Mouse (Mus musculus) large intestine, adult 2 months (tissue): Measurements from ENCODE around the gene Sh3rf3. TPM values are rescaled to one million over a fixed set of nuclear protein-coding genes. Genes with fewer than 3 reads are reported as not detected.

Experiments
- DNase-seq: peaks from one replicate; pipeline ENCODE4 v3.0.0-alpha.2; 2012; ENCODE audit warnings: low read depth, low spot score
- WGBS: fragments of 180-500 bp; shearing (Covaris S2); methylation state at CpG from one replicate; pipeline ENCODE4 v1.1.7; 2018; 5-methylcytosine and 5-hydroxymethylcytosine counted together
- polyA plus RNA-seq: library from polyadenylated mRNA; depleted of rRNA; stranded (reverse); fragments of >200 nt; gene quantifications from 2 replicates; pipeline ENCODE4 v1.2.3, GENCODE M21; 2012

Gene Sh3rf3
- polyA plus RNA-seq, 1 experiment: 0.32 TPM

DNA sequence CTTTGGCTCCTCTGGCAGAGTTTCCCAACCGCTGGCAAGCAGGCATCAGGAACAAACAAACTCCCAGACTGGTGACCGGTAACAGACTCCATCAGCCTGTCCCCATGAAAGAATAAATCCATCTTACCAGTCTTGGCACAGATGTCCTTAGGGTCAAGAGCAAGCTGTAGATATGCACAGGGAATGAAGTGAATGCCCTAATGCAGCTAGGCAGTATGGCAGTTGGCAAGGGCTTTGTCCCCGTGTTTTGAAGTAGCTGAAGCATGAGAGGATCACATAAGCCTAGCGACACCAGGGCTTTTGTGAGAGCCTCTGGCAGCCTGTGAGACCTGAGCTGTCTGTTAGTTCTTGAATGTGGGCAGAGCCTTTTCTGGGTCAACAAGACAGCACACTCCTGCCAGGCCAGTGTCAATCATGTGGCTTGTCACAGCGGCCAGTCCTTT lies 93.9 kb downstream of the Sh3rf3 start:
- WGBS: 70% methylated on average over 5 of the region's 5 CpGs
- DNase-seq: no peak

- 72% methylated on average over 8 of the region's 8 CpGs for WGBS
- no peak for DNase-seq
Measured at GRCm38 (mm10) chr10:58908451-58908850, 95.3 kb downstream of the Sh3rf3 start.

DNA sequence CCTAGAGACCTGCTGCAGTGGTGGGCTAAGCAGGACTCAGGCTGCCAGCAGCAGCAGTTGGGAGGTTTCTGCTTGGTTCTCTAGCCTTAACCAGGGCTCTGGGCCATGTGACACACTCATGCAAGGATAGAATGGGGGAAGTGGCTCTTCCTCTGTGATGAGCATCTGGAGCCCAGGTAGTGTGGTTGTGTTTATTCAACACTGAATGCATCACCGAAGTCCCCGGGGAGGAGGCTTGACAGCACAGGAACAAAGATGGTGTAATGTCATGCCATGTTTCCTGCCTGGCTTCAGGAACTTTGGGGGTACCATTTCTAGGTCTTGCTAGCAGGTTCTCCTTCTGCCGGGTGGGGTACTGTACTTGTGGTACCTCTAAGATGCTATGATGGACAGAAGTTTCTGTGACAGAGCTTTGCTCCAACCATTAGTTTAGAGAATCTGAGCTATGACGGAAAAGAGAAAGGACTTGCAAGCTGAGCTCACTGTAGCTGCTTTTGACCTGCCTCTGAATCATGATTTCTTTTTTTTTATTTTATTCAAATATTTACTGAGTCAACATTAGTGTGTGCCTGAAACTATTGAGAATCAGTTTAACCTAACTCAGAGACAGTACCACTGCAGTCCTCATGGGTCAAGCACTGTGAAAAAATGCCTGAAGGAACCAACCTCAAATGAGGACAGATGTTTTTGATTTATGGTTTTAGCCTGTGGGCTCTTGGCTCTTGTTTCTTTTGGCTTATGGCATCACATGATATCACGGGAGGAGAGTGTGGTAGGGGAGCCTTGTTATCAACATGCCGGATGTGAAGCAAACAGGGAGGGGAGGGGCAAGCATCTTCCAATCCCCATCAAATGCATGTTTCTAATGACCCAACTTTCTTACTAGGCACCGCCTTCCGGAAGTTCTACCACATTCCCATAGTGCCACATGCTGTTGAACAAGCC lies 102.4 kb downstream of the Sh3rf3 start:
- no peak for DNase-seq
- WGBS: 64% methylated on average over 8 of the region's 8 CpGs

DNA sequence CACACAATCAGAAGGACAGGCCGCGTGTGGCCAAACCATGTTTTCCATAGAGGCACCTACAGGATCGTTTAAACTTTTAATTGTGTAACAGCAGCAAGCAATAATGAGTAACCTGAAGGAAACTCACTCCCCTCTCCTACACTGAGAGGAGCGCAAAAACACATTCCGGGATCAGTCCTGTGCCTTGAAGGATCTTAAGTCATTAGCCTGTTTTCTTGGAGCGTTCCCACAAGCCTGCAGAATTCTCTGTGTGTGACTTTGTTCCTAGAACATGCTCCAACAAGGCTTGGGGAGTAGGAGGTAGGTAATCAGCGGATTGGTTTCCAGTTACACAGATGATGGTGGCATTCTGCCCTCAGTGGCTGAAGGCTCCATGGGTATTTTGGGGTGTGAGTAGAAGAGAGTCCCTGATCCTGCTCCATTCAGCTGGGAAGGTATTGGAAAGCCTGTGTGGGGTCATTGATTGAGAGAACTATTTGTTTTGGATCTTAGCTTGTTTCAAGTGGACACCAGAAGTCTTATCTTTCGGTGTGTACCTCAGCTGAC lies 108.6 kb downstream of the Sh3rf3 start:
- DNase-seq: no peak
- WGBS: 89% methylated on average over 8 of the region's 8 CpGs

GRCm38 (mm10) chr10:58922216-58922829 lies 109.2 kb downstream of the Sh3rf3 start:
- WGBS: 74% methylated on average over 6 of the region's 6 CpGs
- no peak for DNase-seq

GRCm38 (mm10) chr10:58922993-58923392 lies 109.8 kb downstream of the Sh3rf3 start:
- DNase-seq: no peak
- WGBS: 75% methylated on average over 2 of the region's 2 CpGs

- WGBS: 67% methylated on average over 5 of the region's 5 CpGs
- DNase-seq: no peak
Measured at GRCm38 (mm10) chr10:58926578-58926977, 113.4 kb downstream of the Sh3rf3 start.

GRCm38 (mm10) chr10:58928952-58929442 lies 115.8 kb downstream of the Sh3rf3 start:
- no peak for DNase-seq
- WGBS: 69% methylated on average over 5 of the region's 5 CpGs

DNA sequence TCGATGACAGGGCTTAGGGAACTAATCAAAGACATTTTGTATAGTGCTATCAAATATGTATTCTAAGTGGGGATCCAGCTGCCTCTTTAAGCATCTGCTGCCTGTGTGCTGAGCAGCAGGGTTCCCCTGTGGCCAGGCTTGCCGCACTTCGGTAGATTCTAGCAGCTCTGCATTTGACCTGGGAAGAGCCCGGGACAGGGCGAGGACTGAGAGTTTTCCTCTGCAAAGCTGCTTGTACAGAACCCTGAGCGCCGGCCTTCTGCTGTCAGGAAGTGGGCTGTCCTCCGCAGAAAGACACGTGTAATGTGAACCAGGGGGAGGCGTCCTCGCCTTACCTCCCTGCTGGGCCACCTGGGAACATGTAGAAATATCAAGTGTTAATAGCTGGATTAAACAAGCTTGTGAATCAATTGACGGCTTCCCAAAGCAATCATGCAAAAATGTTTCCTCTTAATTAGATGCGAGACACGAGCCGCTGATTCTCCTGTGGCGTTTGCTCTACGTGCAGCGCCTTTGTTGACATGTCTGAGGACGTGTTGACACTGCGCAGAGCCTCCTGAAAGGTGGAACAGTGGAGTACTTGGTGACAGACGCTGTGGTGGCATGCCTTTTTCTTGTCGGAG lies 119.1 kb downstream of the Sh3rf3 start:
- WGBS: 17% methylated on average over 22 of the region's 22 CpGs
- DNase-seq: no peak

GRCm38 (mm10) chr10:58935606-58936005 lies 122.4 kb downstream of the Sh3rf3 start:
- 89% methylated on average over 6 of the region's 6 CpGs for WGBS
- DNase-seq: no peak

DNA sequence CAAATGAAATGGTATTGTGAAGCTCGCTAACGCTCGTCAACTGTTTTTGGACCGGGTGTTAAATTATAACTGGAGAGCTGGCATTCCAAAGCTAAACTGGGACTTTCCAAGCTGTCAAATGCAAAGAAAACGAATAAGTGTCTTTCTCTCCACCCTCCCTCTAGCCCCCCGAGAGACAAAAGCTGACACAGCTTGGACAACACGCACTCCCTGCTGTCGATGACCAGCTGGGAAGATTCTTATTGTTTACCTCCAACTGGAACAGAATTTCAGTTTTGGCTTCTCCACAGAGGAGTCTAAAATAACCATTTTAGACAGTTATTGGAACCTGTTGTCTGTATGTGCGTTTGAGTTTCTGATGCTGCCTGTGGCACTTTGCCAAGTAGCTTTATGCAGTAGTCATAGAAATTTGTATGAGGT lies 123.3 kb downstream of the Sh3rf3 start:
- DNase-seq: no peak

GRCm38 (mm10) chr10:58937521-58937920 lies 124.4 kb downstream of the Sh3rf3 start:
- DNase-seq: no peak
- WGBS: 68% methylated on average over 3 of the region's 3 CpGs

More for the DNA sequence above, 123.3 kb downstream of the Sh3rf3 start:
- 61% methylated on average over 9 of the region's 9 CpGs for WGBS

DNA sequence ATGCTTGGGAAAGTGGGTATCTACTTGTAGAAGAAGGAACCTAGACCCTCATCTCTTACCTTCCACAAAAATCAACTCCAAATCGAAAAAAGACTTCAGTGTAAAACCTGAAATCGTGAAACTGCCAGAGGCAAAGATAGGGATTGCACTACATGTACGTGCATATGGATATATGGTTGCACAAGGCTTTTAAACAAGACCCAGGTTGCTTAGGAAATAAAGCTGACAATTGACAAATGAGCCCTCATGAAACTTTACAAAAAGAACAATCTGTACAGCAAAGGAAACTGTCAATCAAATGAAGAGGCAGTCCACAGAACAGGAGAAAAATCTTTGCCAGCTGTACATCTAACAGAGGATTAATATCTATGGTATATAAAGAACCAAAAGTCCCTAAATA lies 129.7 kb downstream of the Sh3rf3 start:
- no peak for DNase-seq
- WGBS: 77% methylated on average over 3 of the region's 3 CpGs

- 58% methylated on average over 9 of the region's 9 CpGs for whole genome bisulfite sequencing
Measured at GRCm38 (mm10) chr10:58943661-58944400, 130.7 kb downstream of the Sh3rf3 start.

GRCm38 (mm10) chr10:58944930-58945329 lies 131.8 kb downstream of the Sh3rf3 start:
- 69% methylated on average over 6 of the region's 6 CpGs for WGBS
- no peak for DNase-seq

More at GRCm38 (mm10) chr10:58943661-58944400, 130.7 kb downstream of the Sh3rf3 start:
- no peak for DNase-seq

DNA sequence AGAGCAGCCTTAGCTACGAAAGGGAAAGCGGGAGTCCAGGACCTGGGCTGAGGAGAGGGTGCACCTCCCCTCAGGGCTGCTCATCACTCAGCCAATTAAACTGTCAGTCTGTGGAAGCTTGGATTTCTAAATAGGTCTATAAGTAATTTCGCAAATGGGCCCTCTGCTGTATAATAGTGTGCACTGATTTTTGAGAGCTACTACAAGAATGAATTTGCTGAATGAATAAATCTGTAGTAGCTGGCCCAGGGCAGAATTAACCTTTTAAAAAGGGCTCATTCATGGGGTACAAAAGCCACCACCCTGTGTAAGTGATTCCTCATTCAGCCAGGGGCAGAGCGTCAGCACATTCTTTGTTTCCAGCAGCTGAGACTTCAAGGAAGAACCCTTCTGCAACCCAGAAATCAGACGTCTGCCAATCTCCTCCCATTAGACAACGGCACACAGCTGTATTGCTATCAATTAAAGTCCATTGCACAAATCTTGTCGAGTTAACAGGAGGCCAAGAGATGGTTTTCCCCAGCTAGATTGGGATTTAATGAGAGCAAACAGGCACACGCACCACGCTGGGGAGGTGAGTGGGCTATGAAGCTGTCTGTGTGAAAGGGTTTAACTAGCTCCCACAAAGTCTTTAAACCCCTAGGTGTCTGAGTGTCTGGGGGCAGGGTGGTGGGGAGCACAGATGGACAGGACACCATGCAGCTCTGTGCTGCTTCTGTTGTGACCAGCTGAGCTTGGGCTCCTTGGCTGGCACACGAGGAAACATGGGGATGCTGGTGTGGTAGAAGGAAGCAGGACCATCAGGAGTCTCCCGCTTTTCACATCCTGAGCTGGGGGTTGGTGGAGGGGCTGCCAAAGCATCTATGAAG lies 136.8 kb downstream of the Sh3rf3 start:
- WGBS: 29% methylated on average over 11 of the region's 11 CpGs

GRCm38 (mm10) chr10:58960193-58960592 lies 147.0 kb downstream of the Sh3rf3 start:
- WGBS: 60% methylated on average over 4 of the region's 4 CpGs
- DNase-seq: no peak

More for the DNA sequence above, 136.8 kb downstream of the Sh3rf3 start:
- DNase-seq: no peak

- no peak for DNase-seq
- WGBS: 73% methylated on average over 4 of the region's 4 CpGs
Measured at GRCm38 (mm10) chr10:58968236-58968635, 155.1 kb downstream of the Sh3rf3 start.
